Mouse (Mus musculus): ENCODE results near the gene Ankrd34c. TPM values are rescaled to one million over a fixed set of nuclear protein-coding genes. Genes with fewer than 3 reads are reported as not detected.

Gene Ankrd34c
- polyA plus RNA-seq (2015; fragmentation: Nextera tagmentation; extraction: Ambion mirVana) = not detected in 2 replicates

GRCm38 (mm10) chr9:89738295-89738694, at the start of gene Ankrd34c:
TSS of gene Ankrd34c (minus strand) at chr9:89738475.

GRCm38 (mm10) chr9:89704265-89705196, 33.7 kb downstream of the Ankrd34c start, which contains the start of gene Tmed3:
TSS of gene Tmed3 (minus strand) at chr9:89705068.

Other genes with a start within 250 kb of the Ankrd34c start
- gene Minar1, start 115.3 kb downstream of the Ankrd34c start, polyA plus RNA-seq (2015; fragmentation: Nextera tagmentation; extraction: Ambion mirVana) = 0.02 TPM in 1 of 2 replicates, not detected in the other
- 144 and 148 TPM in 2 replicates for gene Tmed3, start 33.4 kb downstream of the Ankrd34c start, polyA plus RNA-seq (2015; fragmentation: Nextera tagmentation; extraction: Ambion mirVana)
- 0.08 TPM in 2 replicates for gene Rasgrf1, start 171.4 kb upstream of the Ankrd34c start, polyA plus RNA-seq (2015; fragmentation: Nextera tagmentation; extraction: Ambion mirVana)

Measured in urinary bladder, postnatal 0 days (tissue).